Mouse (Mus musculus): ENCODE measurements around the gene Rel.
"Not testable (repeated sequence)": the region's sequence is repeated elsewhere in the genome, so short reads cannot be mapped to it uniquely, and the experiment has no call there.

Gene Rel

DNA sequence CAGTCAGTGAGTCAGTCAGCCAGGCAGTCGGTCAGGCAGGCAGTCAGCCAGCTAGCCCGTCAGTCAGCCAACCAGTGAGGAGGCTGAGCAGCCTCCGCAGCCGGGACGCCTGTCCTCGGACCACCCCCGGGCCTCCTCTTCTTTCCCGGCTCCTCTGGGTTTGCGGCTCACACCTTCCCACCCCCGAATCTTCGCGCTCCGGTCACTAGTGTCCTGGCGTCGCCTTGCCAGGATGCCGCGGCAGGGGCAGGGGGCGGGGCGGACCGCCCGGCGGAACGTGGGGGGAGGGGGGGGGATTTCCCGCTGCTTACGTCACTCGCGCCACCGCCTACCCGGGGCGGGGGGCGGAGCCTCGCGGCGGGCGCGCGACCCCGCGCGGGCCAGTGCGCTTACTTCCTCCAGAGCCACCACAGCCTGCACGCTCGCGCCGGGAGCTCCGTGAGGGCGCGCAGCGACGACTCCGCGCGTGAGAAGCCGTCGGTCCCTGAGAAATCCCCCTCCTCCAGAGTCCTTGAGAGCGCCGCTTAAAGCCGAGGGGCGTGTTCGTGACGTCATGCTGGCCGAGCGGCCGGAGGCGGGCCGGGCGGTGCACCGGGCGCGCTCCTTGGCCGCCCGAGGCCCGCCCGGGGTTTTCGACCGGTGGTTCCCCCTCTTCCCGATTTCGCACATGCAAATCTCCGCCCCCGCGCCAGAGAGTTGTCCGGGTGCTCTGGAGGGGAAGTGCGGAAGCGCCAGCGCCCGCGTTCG is at the start of gene Rel:
Rel (minus strand) TSS at position 211 of the 747 bp plus-strand sequence.
- DNase-seq (ENCODE audit: low read depth, low spot score), result peak; percentile 91

DNA sequence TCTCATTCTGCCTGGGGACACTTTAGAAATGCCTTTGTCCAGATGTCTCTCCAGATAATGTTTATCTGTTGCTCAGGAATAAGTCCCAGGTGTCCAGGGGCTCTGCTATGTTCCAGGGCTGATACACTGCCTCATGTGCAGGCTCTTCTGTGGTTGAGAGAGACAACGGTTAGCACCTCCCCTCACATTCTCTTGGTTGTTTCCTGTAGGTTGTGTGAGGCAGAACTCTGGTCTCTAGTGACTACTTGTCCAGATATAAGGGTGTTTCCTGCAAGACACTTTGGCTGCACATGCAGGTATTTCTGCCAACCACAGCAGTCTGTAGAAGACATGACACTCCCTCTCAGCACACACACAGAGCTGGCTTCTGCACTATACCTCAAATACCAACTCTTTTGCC is 48.0 kb upstream of the Rel start:
- no peak for DNase-seq (ENCODE audit: low read depth, low spot score)

DNA sequence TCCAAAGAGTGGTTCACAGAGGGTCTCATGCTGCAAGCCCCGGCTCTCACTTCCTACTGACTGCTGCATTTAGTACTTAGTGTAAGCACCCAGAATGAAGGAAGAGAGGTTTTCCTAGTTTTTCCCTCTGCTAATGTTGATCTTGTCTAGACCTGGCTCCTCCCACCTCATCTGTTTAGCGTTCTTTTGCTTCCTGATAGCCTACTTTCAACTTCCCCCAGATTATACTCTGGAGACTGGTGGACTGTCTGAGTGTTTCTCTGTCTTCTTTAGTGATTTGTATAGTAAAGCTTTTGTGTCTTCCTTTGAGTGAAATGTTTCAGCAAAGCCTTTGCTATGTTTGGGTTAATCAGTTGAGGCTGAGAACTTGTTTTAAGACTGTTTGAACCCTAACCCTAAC is 40.0 kb upstream of the Rel start:
- DNase-seq (ENCODE audit: low read depth, low spot score), result no peak

DNA sequence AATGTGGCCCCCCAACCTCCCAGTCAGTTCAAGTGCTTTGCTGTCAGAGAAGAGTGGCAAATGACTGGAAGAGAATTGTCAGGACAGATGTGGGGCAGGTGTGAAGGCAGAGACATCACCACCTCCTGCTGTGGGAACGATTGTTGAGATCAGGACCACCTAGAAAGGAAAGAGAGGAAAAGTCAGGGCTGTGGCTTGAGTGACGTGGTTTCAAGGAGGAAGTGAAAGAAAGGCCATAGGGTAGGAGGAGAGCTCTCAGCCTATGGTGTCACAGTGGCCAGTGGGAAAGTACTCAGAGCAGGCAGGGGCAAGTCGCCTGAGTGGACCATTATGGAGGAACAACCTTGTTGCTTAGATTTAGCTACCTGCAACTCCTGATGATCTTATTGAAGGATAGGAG is 34.9 kb upstream of the Rel start:
- peak; percentile 41 for DNase-seq (ENCODE audit: low read depth, low spot score)

DNA sequence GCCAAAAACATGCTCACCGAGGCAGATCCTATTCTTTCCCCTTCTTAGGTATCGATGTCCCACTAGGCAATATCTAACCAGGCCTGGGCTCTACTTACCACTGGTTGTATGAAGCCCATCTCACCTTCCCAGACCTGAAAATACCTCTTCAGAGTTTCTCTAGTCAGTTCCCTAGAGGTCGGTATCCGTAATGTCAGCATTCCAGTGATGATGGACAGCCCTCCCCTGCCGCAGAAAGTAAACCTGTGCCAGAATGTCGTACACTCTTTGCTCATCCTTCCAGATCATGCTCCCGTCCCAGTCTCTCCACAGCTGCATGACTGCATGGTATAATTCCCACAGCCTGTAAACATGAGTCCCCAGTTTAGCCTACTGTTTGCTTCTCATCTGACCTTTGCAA is 32.4 kb upstream of the Rel start:
- peak; percentile 48 for DNase-seq (ENCODE audit: low read depth, low spot score)

DNA sequence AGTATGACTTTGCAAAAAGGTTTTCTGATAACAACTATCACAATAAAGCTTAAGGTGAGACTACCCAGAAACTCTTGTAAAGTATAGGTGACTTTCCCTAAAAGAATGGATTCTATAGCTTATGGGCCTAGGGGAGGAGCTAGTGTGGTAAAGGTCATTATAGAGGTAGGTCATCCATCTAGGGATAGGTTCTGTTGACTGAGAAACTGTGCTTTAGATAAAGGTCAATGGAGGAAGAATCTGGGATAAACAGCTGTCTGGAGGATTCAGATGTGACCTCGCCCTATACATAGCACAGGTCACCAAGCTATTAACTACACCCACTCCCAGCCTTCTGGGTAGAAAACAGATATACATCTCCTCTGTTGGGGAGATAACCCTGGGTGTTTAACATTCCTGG is 31.5 kb upstream of the Rel start:
- peak; percentile 79 for DNase-seq (ENCODE audit: low read depth, low spot score)

DNA sequence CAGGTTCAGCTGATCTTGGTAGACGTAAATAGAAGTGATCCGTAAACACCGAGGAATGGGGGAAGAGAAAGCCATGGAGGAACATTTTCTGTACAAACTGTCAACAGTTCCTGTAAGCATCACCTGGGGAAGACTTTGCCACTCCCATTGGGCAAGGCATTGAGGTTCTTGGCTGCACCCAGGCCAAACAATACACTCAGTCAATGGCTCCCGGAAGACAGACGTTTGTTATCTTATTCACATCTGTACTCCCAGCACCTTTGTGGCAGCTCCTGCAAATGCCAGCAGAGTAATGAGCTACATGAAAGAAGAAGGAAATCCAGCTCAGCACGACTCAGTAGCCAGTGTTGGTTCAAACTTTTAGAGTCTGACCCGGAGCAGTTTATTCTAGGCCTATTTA is 31.1 kb upstream of the Rel start:
- DNase-seq (ENCODE audit: low read depth, low spot score), result peak; percentile 92

DNA sequence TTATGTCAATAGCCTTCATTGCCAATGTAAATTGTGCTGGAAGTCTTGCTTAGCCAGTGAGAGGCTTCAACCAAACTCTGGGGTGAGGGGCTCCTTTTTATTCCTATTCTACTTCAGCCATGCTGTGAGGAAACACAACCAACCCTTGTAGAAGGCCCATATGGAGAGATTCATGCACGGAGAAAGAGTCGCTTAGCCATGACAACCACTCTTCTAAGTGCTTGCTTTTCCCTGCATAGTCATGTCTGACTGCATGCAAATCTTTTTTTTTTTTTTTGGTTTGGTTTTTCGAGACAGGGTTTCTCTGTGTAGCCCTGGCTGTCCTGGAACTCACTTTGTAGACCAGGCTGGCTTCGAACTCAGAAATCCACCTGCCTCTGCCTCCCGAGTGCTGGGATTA is 12.9 kb upstream of the Rel start:
- DNase-seq (ENCODE audit: low read depth, low spot score), result not testable (repeated sequence)

DNA sequence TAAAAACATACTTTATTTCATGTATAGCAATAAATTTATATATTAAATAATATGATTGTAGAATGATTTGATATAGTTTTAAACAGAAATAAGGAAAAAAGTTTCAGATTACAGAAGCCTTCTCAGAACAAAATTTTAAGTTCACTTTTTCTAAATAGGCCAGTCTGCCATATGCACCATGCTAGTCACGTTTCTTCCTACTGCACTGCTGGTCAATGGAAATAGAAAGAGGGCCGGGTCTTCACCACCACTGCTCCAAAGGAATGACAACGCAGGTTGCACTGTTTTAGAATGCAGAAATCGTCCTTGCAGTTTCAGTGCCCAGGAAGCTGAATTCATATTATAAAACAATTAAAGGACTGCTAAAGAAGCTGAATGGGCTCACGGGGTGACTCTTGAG is 12.3 kb upstream of the Rel start:
- DNase-seq (ENCODE audit: low read depth, low spot score), result no peak

DNA sequence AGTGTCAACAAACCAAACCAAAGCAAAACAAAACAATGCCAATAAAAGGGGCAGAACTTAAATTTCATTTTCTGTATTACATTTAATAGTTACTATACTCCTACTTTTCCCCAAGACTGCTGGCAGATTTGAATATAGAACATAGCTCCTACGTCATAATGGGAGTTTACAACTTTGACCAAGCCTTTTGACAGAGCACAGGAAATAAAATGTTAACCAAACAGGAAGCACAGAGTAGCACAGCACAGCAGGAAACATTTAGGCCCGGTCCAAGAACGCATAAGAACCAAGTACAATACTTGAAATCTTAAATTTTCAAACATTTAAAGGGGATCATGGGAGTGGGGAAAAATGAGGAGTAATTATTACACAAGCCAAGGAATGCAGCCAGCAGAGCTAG is 11.3 kb upstream of the Rel start:
- DNase-seq (ENCODE audit: low read depth, low spot score), result no peak

DNA sequence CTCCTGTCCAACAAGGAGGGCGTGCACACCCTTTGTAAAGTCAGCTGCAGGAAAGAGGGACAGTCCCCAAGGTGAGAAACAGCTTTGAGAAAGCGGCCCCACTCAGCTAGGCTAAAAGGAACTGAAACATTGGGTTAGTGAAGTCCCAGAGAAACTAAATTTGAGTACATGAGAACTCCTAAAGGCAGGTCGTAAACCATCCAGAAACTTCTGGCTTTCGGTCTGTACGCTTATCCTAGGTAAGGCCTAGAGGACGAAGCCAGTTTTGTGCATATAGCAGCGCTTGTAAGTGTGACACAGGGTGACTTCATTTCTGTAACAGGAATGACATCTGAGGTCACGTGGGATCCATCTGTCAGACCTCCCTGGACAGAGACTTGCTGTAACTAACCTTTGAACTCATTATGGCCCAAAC is 8.0 kb upstream of the Rel start:
- no peak for DNase-seq (ENCODE audit: low read depth, low spot score)

DNA sequence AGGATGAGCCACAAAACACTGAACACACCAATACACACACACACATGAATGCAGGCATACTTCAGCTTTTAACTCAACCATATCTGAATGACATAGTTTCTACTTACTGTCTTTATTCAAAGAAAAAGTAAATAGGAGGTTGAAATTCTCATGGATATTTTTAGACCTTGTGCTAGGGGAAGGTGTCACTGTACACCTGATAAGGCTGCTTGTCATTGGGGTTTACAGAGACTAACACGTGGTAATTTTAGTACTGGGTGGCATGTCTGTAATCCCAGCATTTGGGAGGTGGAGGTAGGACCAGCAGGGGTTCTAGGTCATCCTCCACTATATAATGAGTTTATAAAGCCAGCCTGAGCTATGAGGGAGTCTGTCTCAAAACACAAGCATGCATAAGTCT is 1.7 kb upstream of the Rel start:
- DNase-seq (ENCODE audit: low read depth, low spot score), result no peak

DNA sequence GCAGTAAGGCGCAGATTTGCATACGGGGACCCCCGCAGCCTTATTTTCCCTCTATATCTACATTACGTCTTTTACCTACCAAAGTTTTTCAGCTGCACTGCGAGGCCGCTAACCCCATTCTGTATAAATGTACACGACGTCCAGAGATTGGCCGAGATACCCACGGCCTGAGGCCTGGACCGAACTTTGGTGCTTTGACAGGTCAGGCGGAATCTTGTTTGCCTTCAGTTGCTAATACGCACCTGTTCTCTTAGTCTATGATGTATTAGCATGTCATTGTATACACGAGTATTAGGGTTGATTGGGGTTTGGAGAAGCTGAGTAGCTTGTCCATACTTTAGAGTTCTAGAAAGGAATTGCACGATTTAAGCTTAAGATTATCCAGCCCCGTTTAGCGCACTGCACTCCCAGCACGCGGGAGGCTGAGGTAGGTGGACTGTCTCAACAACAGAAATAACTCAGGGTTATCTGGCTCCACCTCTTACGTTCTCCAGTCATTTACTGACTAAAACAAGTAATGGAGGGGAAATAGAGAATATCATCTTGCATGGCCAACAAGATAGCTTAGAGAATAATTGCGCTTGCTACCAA is 832 bp upstream of the Rel start:
- no peak for DNase-seq (ENCODE audit: low read depth, low spot score)

DNA sequence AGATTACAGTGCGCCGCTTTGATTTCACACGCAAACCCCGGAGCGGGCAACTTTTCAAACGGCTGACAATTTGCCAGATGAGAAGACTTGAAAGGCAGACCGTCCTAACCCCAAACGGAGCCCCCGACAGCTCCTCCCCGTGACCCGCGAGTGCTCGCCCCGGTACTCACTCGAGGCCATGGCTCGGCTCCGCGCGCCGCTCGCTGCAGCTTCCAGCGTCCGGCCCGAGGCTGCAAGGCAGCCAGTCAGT is 335 bp downstream of the Rel start:
- peak; percentile 86 for DNase-seq (ENCODE audit: low read depth, low spot score)

DNA sequence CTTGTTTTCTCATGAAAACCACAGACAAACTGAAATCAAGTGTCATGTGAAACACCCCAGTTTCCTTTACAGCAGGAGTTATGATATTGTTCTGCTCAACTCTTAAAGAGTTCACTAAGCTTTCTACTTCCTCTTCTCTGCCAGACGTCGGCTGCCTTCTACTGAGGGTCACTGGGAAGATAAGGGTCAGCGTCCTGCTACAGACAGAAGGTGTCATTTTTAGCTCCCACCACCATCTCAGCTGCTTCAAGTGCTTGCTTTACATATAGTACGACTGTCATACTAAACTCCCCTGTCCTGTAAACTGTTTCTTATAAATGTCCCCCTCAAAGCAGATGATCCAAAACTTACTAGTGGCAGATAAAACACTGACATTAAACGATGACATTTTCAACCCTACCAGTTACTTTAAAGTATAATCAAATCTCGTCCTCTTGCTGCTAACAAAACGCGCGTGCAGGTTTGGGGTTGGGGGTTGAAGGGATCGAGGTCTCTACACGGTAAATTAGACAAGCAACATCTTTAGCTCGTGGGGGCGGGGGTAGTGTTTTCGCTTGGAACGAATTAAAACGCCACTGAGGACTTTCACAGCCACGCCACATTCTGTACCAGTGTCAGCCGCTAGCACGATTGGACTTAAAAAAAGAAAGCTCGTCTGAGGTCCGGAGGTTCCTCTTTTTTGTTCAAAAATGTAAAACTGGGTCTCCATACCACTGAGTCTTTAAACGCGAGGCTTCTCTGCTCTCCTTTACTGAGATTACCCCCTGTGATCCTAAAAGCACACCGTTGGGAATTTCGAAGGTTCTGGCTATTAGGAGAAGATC is 872 bp downstream of the Rel start:
- no peak for DNase-seq (ENCODE audit: low read depth, low spot score)

DNA sequence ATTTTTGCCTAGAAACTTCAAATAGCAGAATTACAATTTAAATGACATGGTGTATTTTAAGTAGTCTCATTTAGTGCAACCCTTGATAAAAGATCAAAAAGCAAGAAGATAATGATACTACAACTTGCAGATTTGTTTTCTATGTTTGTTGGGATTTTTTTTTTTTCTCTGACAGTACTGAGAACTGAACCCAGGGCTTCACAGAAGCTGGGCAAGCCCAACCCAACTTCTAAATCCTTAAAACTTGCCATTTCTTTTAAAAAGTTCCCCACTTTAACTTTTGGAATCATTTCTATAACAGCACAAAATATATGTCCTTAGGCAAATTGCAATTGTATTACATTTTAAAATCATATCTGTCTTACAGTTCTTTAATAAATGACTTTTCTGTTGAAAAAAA is 1.7 kb downstream of the Rel start:
- no peak for DNase-seq (ENCODE audit: low read depth, low spot score)

DNA sequence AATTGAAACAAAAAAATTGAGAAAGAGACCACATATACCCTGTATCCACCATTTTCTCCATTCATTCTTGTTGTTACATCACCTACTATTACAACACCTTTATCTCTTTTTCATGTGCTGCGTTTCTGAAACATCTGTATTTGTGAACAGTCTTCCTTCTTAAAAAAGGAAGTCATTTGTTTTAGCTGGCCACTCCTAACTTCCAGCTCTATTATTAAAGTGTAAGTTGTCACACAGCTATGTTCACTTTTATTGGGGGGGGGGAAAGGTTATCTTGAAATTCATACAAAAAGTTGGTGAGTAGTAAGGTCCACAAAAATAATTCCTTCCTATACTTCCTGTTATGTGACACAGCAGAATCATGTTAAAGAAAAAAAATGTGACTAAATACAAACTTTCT is 2.8 kb downstream of the Rel start:
- no peak for DNase-seq (ENCODE audit: low read depth, low spot score)

DNA sequence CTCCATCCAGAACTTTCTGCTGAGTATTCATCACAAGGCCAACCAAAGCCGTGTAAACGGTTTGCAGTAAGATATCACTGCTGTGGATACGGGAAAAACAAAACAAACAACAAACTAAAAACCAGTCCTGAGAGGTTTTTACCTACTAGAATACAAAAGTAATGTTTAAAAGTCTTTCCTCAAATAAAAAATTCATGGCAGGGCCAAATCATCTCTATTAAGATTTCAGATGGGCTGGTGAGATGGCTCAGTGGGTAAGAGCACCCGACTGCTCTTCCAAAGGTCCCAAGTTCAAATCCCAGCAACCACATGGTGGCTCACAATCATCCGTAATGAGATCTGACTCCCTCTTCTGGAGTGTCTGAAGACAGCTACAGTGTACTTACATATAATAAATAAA is 3.4 kb downstream of the Rel start:
- DNase-seq (ENCODE audit: low read depth, low spot score), result not testable (repeated sequence)

DNA sequence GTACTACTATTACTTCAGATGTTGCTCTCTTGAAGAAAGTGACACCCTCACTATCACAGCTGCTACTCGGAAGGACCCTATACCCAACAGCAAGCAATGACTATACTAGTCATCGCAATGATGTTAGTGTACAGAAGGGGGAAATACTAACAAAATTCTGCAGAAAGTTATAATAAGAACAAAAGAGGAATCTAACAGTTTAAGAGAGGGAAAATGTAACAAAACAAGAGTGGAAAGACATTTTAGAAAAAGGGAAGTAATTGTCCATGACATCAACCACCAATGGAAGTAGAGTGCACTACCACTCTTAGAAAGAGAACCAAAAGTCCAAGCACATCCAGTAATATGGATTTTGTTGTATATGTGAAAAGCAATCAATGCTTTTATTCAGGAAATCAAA is 8.1 kb downstream of the Rel start:
- DNase-seq (ENCODE audit: low read depth, low spot score), result no peak

DNA sequence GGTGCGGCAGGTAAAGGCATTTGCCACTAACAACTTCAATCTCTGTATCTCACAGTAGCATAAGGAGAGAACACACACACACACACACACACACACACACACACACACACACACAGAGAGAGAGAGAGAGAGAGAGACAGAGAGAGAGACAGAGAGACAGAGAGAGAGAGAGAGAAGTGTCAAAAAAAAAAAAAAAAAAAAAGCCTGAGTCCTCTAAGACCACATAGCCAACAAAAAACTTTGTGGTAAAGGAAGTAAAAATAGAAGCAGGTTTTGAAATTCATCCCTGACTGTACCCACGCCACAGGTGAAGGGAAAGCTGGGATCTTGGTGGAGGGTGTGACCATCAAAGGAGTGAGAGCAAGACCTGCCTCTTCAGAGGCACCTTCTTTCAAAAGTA is 12.6 kb downstream of the Rel start:
- no peak for DNase-seq (ENCODE audit: low read depth, low spot score)

DNA sequence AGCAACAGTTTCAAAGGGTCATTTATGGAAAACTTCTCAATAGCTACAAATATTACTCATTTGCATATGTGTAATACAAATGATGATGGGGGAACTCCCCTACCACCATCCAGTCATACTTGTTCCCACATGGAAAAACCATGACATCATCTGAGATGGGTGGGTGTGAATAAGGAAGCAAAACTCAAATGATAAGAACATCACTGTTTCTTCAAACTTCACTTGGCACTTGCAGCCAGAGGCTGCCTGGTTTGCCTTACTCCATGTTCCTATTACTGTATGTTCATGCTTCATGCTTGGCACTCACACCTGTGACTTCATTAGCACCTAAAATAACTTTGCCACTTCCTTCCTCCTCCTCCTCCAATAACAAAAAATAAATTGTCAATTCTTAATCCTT is 16.4 kb downstream of the Rel start:
- no peak for DNase-seq (ENCODE audit: low read depth, low spot score)

DNA sequence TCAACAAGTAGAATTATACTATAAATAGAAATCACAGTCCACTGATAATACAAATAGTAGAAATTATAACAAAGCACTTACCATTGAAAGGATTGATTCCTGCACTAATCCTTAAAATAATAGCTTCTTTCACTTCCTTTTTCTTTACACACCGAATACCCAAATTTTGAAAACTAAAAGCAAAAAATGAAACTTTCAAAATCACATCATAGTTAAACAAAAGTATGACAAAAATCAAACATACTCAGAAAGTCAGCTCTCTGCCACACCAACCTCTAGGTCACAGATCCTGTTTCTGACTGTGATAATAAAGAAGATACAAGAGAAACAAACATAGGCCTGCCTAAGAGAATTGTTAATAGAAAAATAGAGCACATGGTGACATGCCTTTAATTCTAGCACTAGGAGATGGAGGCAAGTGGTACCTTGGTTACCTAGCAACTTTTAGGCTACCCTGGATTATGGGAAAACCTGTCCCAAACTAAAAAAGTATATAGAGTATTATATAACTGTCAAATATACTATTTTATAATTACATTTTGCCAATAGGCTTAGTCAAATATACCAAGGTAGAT is 17.5 kb downstream of the Rel start:
- no peak for DNase-seq (ENCODE audit: low read depth, low spot score)

DNA sequence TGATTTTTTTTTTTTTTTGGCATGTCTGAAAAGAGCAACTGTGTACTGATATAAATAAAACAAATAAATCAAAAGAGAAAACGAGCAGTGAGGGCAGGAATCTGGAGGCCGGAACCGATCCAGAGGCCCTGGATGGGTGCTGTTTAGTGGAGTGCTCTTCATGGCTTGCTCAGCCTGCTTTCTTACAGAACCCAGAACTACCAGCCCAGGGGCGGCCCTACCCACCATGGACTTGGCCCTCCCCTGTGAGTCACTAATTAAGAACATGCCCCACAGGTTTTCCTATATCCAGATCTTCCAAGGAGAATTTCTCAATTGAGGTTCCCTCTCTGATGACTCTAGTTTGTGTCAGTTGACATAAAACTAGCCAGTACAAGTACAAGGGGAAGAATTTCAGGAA is 24.7 kb downstream of the Rel start:
- DNase-seq (ENCODE audit: low read depth, low spot score), result no peak
